Mouse (Mus musculus): ENCODE results near the gene Orc5. TPM values are rescaled to one million over a fixed set of nuclear protein-coding genes. Genes with fewer than 3 reads are reported as not detected.

The Orc5 gene
- 26.8 and 27.1 TPM in 2 replicates for polyA plus RNA-seq (2012; ENCODE audit: insufficient read depth, insufficient read length, missing spikeins)

GRCm38 (mm10) chr5:22550033-22550551 lies at the start of gene Orc5:
Orc5 (minus strand) TSS chr5:22550429.
- Histone ChIP-seq H3K4me1 (ENCODE audit: control insufficient read depth, insufficient read depth, low read length) (peaks cover 6% of the 10 kb centered on the region), H3K27ac (ENCODE audit: insufficient read depth, low read depth, low read length) (peak within 1 kb of the TSS; percentile 81), H3K4me3 (ENCODE audit: insufficient read depth, low read length) (peak within 1 kb of the TSS; percentile 89)
- TF ChIP-seq POLR2A (IDR thresholded peaks at IDR 0.05; ENCODE audit: borderline replicate concordance, low read depth, low read length) (no peak; the same call in 1 of the 2 replicates), CTCF (IDR thresholded peaks at IDR 0.05; ENCODE audit: low read depth, low read length) (no peak)

GRCm38 (mm10) chr5:22596981-22597380 lies 46.8 kb upstream of the Orc5 start:
- TF ChIP-seq CTCF (IDR thresholded peaks at IDR 0.05; ENCODE audit: low read depth, low read length) = no peak
- TF ChIP-seq POLR2A (IDR thresholded peaks at IDR 0.05; ENCODE audit: borderline replicate concordance, low read depth, low read length) = no peak
- Histone ChIP-seq H3K4me1 (ENCODE audit: control insufficient read depth, insufficient read depth, low read length) (no peaks in the 10 kb centered on the region), H3K4me3 (ENCODE audit: insufficient read depth, low read length) (no peak overlapping the region), H3K27ac (ENCODE audit: insufficient read depth, low read depth, low read length) (no peak overlapping the region)

GRCm38 (mm10) chr5:22589370-22589966 lies 39.2 kb upstream of the Orc5 start:
- Histone ChIP-seq H3K4me1 (ENCODE audit: control insufficient read depth, insufficient read depth, low read length) (no peaks in the 10 kb centered on the region), H3K27ac (ENCODE audit: insufficient read depth, low read depth, low read length) (no peak overlapping the region), H3K4me3 (ENCODE audit: insufficient read depth, low read length) (no peak overlapping the region)
- TF ChIP-seq POLR2A (IDR thresholded peaks at IDR 0.05; ENCODE audit: borderline replicate concordance, low read depth, low read length) (no peak), CTCF (IDR thresholded peaks at IDR 0.05; ENCODE audit: low read depth, low read length) (no peak)

- Histone ChIP-seq H3K27ac (ENCODE audit: insufficient read depth, low read depth, low read length) (no peak overlapping the region), H3K4me1 (ENCODE audit: control insufficient read depth, insufficient read depth, low read length) (no peaks in the 10 kb centered on the region), H3K4me3 (ENCODE audit: insufficient read depth, low read length) (no peak overlapping the region)
- TF ChIP-seq CTCF (IDR thresholded peaks at IDR 0.05; ENCODE audit: low read depth, low read length) (no peak), POLR2A (IDR thresholded peaks at IDR 0.05; ENCODE audit: borderline replicate concordance, low read depth, low read length) (no peak)
Observed at GRCm38 (mm10) chr5:22587492-22587891, 37.3 kb upstream of the Orc5 start.

- Histone ChIP-seq H3K27ac (ENCODE audit: insufficient read depth, low read depth, low read length) (no peak overlapping the region), H3K4me1 (ENCODE audit: control insufficient read depth, insufficient read depth, low read length) (no peaks in the 10 kb centered on the region), H3K4me3 (ENCODE audit: insufficient read depth, low read length) (no peak overlapping the region)
- TF ChIP-seq CTCF (IDR thresholded peaks at IDR 0.05; ENCODE audit: low read depth, low read length) = no peak
- no peak for TF ChIP-seq POLR2A (IDR thresholded peaks at IDR 0.05; ENCODE audit: borderline replicate concordance, low read depth, low read length)
Observed at GRCm38 (mm10) chr5:22584556-22584955, 34.3 kb upstream of the Orc5 start.

- no peak overlapping the region for H3K27ac ChIP-seq (ENCODE audit: insufficient read depth, low read depth, low read length)
- TF ChIP-seq POLR2A (IDR thresholded peaks at IDR 0.05; ENCODE audit: borderline replicate concordance, low read depth, low read length) (no peak), CTCF (IDR thresholded peaks at IDR 0.05; ENCODE audit: low read depth, low read length) (no peak)
- H3K4me1 ChIP-seq (ENCODE audit: control insufficient read depth, insufficient read depth, low read length) = no peaks in the 10 kb centered on the region
- H3K4me3 ChIP-seq (ENCODE audit: insufficient read depth, low read length) = no peak overlapping the region
Observed at GRCm38 (mm10) chr5:22578011-22578410, 27.8 kb upstream of the Orc5 start.

- Histone ChIP-seq H3K4me1 (ENCODE audit: control insufficient read depth, insufficient read depth, low read length) (no peaks in the 10 kb centered on the region), H3K27ac (ENCODE audit: insufficient read depth, low read depth, low read length) (no peak overlapping the region), H3K4me3 (ENCODE audit: insufficient read depth, low read length) (no peak overlapping the region)
- TF ChIP-seq CTCF (IDR thresholded peaks at IDR 0.05; ENCODE audit: low read depth, low read length) = no peak
Observed at GRCm38 (mm10) chr5:22574751-22575150, 24.5 kb upstream of the Orc5 start.

- Histone ChIP-seq H3K4me3 (ENCODE audit: insufficient read depth, low read length) (no peak overlapping the region), H3K27ac (ENCODE audit: insufficient read depth, low read depth, low read length) (no peak overlapping the region), H3K4me1 (ENCODE audit: control insufficient read depth, insufficient read depth, low read length) (no peaks in the 10 kb centered on the region)
- no peak for TF ChIP-seq CTCF (IDR thresholded peaks at IDR 0.05; ENCODE audit: low read depth, low read length)
- no peak for TF ChIP-seq POLR2A (IDR thresholded peaks at IDR 0.05; ENCODE audit: borderline replicate concordance, low read depth, low read length)
Observed at GRCm38 (mm10) chr5:22574161-22574560, 23.9 kb upstream of the Orc5 start.

- H3K4me3 ChIP-seq (ENCODE audit: insufficient read depth, low read length) = no peak overlapping the region
- H3K27ac ChIP-seq (ENCODE audit: insufficient read depth, low read depth, low read length) = no peak overlapping the region
- no peaks in the 10 kb centered on the region for H3K4me1 ChIP-seq (ENCODE audit: control insufficient read depth, insufficient read depth, low read length)
- no peak for TF ChIP-seq POLR2A (IDR thresholded peaks at IDR 0.05; ENCODE audit: borderline replicate concordance, low read depth, low read length)
- no peak for TF ChIP-seq CTCF (IDR thresholded peaks at IDR 0.05; ENCODE audit: low read depth, low read length)
Observed at GRCm38 (mm10) chr5:22573696-22574095, 23.5 kb upstream of the Orc5 start.

GRCm38 (mm10) chr5:22572881-22573280 lies 22.7 kb upstream of the Orc5 start:
- H3K27ac ChIP-seq (ENCODE audit: insufficient read depth, low read depth, low read length) = no peak overlapping the region
- TF ChIP-seq CTCF (IDR thresholded peaks at IDR 0.05; ENCODE audit: low read depth, low read length) = no peak
- no peak for TF ChIP-seq POLR2A (IDR thresholded peaks at IDR 0.05; ENCODE audit: borderline replicate concordance, low read depth, low read length)

More at GRCm38 (mm10) chr5:22572881-22573280, 22.7 kb upstream of the Orc5 start:
- no peak overlapping the region for H3K4me3 ChIP-seq (ENCODE audit: insufficient read depth, low read length)
- H3K4me1 ChIP-seq (ENCODE audit: control insufficient read depth, insufficient read depth, low read length) = no peaks in the 10 kb centered on the region
